Mouse (Mus musculus): Measurements from ENCODE around the gene Tfb1m. TPM values are rescaled to one million over a fixed set of nuclear protein-coding genes. Genes with fewer than 3 reads are reported as not detected.

The Tfb1m gene
- polyA plus RNA-seq, 1 experiment from 2014 or later = 23.5 TPM

DNA sequence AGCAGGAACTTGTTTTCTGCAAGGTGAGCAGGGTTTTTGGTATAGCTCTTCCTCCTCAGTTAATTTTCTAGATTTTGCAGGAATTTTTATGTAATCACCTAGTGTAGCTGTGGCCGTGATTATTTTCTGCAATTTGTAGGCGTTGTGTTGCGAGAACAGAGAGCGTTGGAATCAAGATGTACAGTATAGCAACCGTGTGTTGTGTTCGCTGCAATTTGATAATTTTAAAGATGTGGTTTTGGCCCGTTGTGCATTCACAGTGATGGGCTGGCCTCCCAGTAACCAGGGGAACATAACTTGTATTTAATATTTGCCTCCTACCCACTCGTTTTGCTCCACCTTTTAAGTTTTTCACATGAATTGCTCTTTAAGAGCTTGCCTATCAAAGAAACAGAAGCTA lies 74.5 kb downstream of the Tfb1m start:
- Histone ChIP-seq H3K36me3 (replicated peaks) (no peaks in the 10 kb centered on the region), H3K9me3 (no peaks in the 10 kb centered on the region), H3K4me3 (no peak overlapping the region), H3K4me1 (0 out of 2 replicates have a peak, but pooled peaks cover 3% of the 10 kb centered on the region), H3K27ac (no peak overlapping the region), H3K27me3 (ENCODE audit: poor library complexity, severe bottlenecking) (no peaks in the 10 kb centered on the region)
- DNase-seq (ENCODE audit: extremely low spot score, low spot score) = no peak
- WGBS = 89% methylated on average over 8 of the region's 8 CpGs

GRCm38 (mm10) chr17:3481576-3482575 lies 75.7 kb downstream of the Tfb1m start:
- Histone ChIP-seq H3K36me3 (replicated peaks) (no peaks in the 10 kb centered on the region), H3K4me3 (no peak overlapping the region), H3K9me3 (no peaks in the 10 kb centered on the region), H3K27ac (no peak overlapping the region), H3K4me1 (no peaks in the 10 kb centered on the region), H3K27me3 (ENCODE audit: poor library complexity, severe bottlenecking) (no peaks in the 10 kb centered on the region)
- 70% methylated on average over 7 of the region's 7 CpGs for WGBS
- no peak for DNase-seq (ENCODE audit: extremely low spot score, low spot score)

DNA sequence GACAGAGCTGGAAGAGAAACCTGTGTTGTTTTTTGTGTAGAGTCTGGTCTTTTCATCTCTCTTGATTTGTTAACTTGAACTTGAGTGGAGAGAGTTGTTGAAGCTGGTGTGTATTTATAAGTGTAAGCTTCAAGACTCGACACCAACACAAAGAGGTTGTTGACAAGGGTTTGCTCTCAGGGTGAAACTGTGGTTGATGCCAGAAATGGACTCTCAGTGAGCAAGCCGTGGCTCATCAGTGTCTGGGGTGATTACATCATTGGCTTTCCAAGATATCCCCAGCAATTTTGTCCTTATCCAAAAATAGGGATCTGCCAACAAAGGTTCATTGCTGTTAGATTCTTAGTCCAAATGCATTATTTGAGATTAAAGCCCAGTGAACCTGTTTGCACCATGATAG lies 81.0 kb downstream of the Tfb1m start:
- WGBS = 92% methylated on average over 2 of the region's 2 CpGs
- no peak overlapping the region for H3K4me3 ChIP-seq
- H3K9me3 ChIP-seq = no peaks in the 10 kb centered on the region
- H3K27me3 ChIP-seq (ENCODE audit: poor library complexity, severe bottlenecking) = no peaks in the 10 kb centered on the region
- DNase-seq (ENCODE audit: extremely low spot score, low spot score) = no peak
- no peaks in the 10 kb centered on the region for H3K4me1 ChIP-seq
- no peak overlapping the region for H3K27ac ChIP-seq
- no peaks in the 10 kb centered on the region for H3K36me3 ChIP-seq (replicated peaks)

DNA sequence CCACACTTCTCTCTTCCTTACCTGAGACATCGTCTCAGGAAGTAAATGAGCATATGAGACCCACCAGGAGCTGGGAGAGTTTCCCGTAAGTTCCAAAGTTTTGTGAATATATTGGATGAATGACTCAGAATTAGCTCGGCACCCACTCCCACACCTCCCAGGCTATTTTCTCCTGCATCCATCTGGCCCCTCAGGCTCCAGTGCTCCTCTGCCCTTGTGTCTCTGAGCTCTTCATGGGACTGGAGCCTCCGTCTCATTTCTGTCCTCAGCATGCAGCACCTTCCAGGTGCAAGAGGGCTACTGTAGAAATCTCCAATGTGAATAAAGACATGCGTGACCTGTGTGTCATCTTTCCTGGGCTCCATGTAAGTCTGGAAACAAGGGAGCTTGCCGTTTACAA lies 85.6 kb downstream of the Tfb1m start:
- H3K4me3 ChIP-seq = no peak overlapping the region
- no peaks in the 10 kb centered on the region for H3K36me3 ChIP-seq (replicated peaks)
- H3K9me3 ChIP-seq = no peaks in the 10 kb centered on the region
- H3K27ac ChIP-seq = no peak overlapping the region
- H3K27me3 ChIP-seq (ENCODE audit: poor library complexity, severe bottlenecking) = no peaks in the 10 kb centered on the region
- no peak for DNase-seq (ENCODE audit: extremely low spot score, low spot score)
- no peaks in the 10 kb centered on the region for H3K4me1 ChIP-seq
- WGBS = 84% methylated on average over 6 of the region's 6 CpGs

Other genes starting within 250 kb of the Tfb1m start
- gene Tiam2, start 231.2 kb downstream of the Tfb1m start, polyA plus RNA-seq (2016; fragmentation: Nextera tagmentation; extraction: Ambion mirVana) = 4.4 and 5.3 TPM in 2 replicates
- gene Cldn20, start 25.2 kb downstream of the Tfb1m start, polyA plus RNA-seq (2016; fragmentation: Nextera tagmentation; extraction: Ambion mirVana) = not detected in 2 replicates
- gene Nox3, start 138.5 kb upstream of the Tfb1m start, polyA plus RNA-seq (2016; fragmentation: Nextera tagmentation; extraction: Ambion mirVana) = not detected in 2 replicates